Mouse (Mus musculus): Measurements from ENCODE around the gene Rgs8. TPM values are rescaled to one million over a fixed set of nuclear protein-coding genes. Genes with fewer than 3 reads are reported as not detected.

The Rgs8 gene
- 0.07 TPM for polyA plus RNA-seq (2014; fragmentation: Illumina TruSeq; extraction: RNeasy Lipid Tissue Mini Kit (QIAGEN cat#74804); ENCODE audit: low read depth, low replicate concordance)

GRCm38 (mm10) chr1:153652938-153653623 is at the start of gene Rgs8:
Rgs8 (plus strand) TSS chr1:153653025.

GRCm38 (mm10) chr1:153740145-153740544 is 87.3 kb downstream of the Rgs8 start, which contains the start of gene Rgs16:
Rgs16 (plus strand) TSS chr1:153740349.

GRCm38 (mm10) chr1:153749211-153749801 is 96.5 kb downstream of the Rgs8 start, which contains the start of gene Rnasel:
Rnasel (plus strand) TSS chr1:153749426.

Other genes starting within 250 kb of the Rgs8 start
- 323 TPM for gene Shcbp1l, start 227.9 kb upstream of the Rgs8 start, polyA plus RNA-seq (2014; fragmentation: Illumina TruSeq; extraction: RNeasy Lipid Tissue Mini Kit (QIAGEN cat#74804); ENCODE audit: low read depth, low replicate concordance)
- gene Dhx9, start 165.4 kb upstream of the Rgs8 start, polyA plus RNA-seq (2014; fragmentation: Illumina TruSeq; extraction: RNeasy Lipid Tissue Mini Kit (QIAGEN cat#74804); ENCODE audit: low read depth, low replicate concordance) = 181 TPM
- 11.9 TPM for gene Npl, start 103.0 kb upstream of the Rgs8 start, polyA plus RNA-seq (2014; fragmentation: Illumina TruSeq; extraction: RNeasy Lipid Tissue Mini Kit (QIAGEN cat#74804); ENCODE audit: low read depth, low replicate concordance)
- gene Rgs16, start 87.3 kb downstream of the Rgs8 start, polyA plus RNA-seq (2014; fragmentation: Illumina TruSeq; extraction: RNeasy Lipid Tissue Mini Kit (QIAGEN cat#74804); ENCODE audit: low read depth, low replicate concordance) = not detected
- gene Rnasel, start 96.4 kb downstream of the Rgs8 start, polyA plus RNA-seq (2014; fragmentation: Illumina TruSeq; extraction: RNeasy Lipid Tissue Mini Kit (QIAGEN cat#74804); ENCODE audit: low read depth, low replicate concordance) = 5.7 TPM
- gene Rgsl1, start 191.1 kb downstream of the Rgs8 start, polyA plus RNA-seq (2014; fragmentation: Illumina TruSeq; extraction: RNeasy Lipid Tissue Mini Kit (QIAGEN cat#74804); ENCODE audit: low read depth, low replicate concordance) = 60.7 TPM
- 0.10 TPM for gene Teddm1b, start 221.3 kb downstream of the Rgs8 start, polyA plus RNA-seq (2014; fragmentation: Illumina TruSeq; extraction: RNeasy Lipid Tissue Mini Kit (QIAGEN cat#74804); ENCODE audit: low read depth, low replicate concordance)
- gene Teddm1a, start 238.7 kb downstream of the Rgs8 start, polyA plus RNA-seq (2014; fragmentation: Illumina TruSeq; extraction: RNeasy Lipid Tissue Mini Kit (QIAGEN cat#74804); ENCODE audit: low read depth, low replicate concordance) = not detected
- 309 TPM for gene Glul, start 246.9 kb downstream of the Rgs8 start, polyA plus RNA-seq (2014; fragmentation: Illumina TruSeq; extraction: RNeasy Lipid Tissue Mini Kit (QIAGEN cat#74804); ENCODE audit: low read depth, low replicate concordance)
- gene Teddm2, start 247.2 kb downstream of the Rgs8 start, polyA plus RNA-seq (2014; fragmentation: Illumina TruSeq; extraction: RNeasy Lipid Tissue Mini Kit (QIAGEN cat#74804); ENCODE audit: low read depth, low replicate concordance) = 1.1 TPM

All from testis, adult 10 weeks (tissue).